Mouse (Mus musculus): ENCODE results near the gene Crtac1. TPM values are rescaled to one million over a fixed set of nuclear protein-coding genes. Genes with fewer than 3 reads are reported as not detected.

The Crtac1 gene
- polyA plus RNA-seq, 1 experiment from 2014 or later: 0.21 TPM

DNA sequence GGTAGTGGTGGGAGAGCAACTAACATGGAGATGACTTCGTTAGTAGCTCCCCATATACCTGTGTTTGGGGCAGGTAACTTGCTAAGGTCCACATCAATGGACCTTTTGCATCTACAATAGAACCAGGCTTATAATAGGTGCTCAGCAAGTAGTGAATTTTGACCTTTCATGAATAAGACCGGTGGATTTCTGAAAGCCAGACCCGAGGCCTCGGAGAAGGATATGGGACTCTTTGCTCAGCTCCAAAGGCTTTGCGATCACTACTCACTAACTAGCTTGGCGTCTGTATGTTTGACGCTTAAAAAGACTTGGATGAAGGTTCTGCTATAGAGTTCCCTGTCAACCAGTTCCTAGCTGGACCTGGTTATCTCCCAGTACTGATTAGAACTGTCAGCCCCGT is 1.2 kb upstream of the Crtac1 start:
- H3K4me1 ChIP-seq (ENCODE audit: insufficient read depth): no peaks in the 10 kb centered on the region
- no peak overlapping the region for H3K4me3 ChIP-seq (ENCODE audit: low read depth, low read length)
- ATAC-seq: no peak
- 34% methylated on average over 8 of the region's 8 CpGs for WGBS (ENCODE audit: insufficient replicate concordance)
- no peak for TF ChIP-seq CTCF (IDR thresholded peaks at IDR 0.05; ENCODE audit: low read depth)
- TF ChIP-seq EP300 (IDR thresholded peaks at IDR 0.05; ENCODE audit: low read depth): no peak
- H3K4me2 ChIP-seq (ENCODE audit: low read depth, low read length): no peak overlapping the region
- no peaks in the 10 kb centered on the region for H3K9me3 ChIP-seq (ENCODE audit: low read length)
- H3K9ac ChIP-seq (replicated peaks): no peak overlapping the region
- peaks cover 54% of the 10 kb centered on the region for H3K27me3 ChIP-seq (ENCODE audit: insufficient read depth, low read length)
- no peaks in the 10 kb centered on the region for H3K36me3 ChIP-seq (replicated peaks; ENCODE audit: insufficient read depth, low read length)
- no peak overlapping the region for H3K27ac ChIP-seq (ENCODE audit: low read depth)
- DNase-seq: no peak

DNA sequence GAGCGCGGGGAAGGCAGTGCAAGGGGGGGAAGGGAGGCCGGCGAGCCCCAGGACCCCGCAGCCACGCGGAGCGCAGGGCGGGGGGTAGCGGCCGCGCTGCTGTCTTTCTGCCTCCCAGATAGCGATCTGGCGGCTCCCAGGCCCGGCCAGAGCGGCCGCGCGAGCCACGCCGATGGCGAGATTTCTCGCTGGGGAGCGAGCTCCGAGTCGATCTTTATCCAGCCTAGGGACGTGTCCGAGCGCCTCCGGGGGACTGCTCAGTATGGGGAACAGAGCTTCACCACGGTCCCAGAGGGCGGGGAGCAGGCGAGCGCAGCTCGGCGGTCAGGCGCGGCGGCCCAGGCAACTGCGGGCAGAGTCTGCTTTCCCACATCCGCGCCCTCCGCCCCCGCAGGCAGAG is 608 bp upstream of the Crtac1 start:
- H3K27ac ChIP-seq (ENCODE audit: low read depth): no peak overlapping the region
- no peak overlapping the region for H3K9ac ChIP-seq (replicated peaks)
- no peaks in the 10 kb centered on the region for H3K4me1 ChIP-seq (ENCODE audit: insufficient read depth)
- no peak for ATAC-seq
- H3K4me2 ChIP-seq (ENCODE audit: low read depth, low read length): peak overlapping the region; percentile 64
- H3K27me3 ChIP-seq (ENCODE audit: insufficient read depth, low read length): peaks cover 54% of the 10 kb centered on the region
- peak; percentile 24 for DNase-seq
- TF ChIP-seq CTCF (IDR thresholded peaks at IDR 0.05; ENCODE audit: low read depth): no peak
- no peak for TF ChIP-seq EP300 (IDR thresholded peaks at IDR 0.05; ENCODE audit: low read depth)
- WGBS (ENCODE audit: insufficient replicate concordance): 2% methylated on average over 25 of the region's 44 CpGs
- no peaks in the 10 kb centered on the region for H3K9me3 ChIP-seq (ENCODE audit: low read length)
- H3K4me3 ChIP-seq (ENCODE audit: low read depth, low read length): peak overlapping the region; percentile 33; the same call in 1 of the 2 replicates
- no peaks in the 10 kb centered on the region for H3K36me3 ChIP-seq (replicated peaks; ENCODE audit: insufficient read depth, low read length)

DNA sequence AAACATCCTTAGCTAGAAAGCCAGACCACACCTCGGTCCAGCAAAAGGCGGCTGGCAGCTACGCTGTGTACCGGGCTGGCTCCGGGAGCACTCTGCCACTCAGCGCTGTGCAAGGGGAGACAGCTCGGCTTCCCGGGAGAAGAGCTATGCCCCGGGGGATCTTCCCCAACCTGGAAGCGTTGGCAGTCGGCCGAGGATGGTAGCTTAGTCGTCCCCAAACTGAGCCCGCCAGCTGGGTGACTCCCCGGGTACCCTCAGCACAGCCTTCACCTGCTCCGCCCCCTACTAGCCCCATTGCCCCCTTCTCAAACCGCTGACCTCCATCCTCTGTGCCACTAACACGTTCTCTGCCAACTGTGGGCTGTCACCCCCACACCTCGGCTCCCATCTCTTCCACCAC is 602 bp downstream of the Crtac1 start:
- Histone ChIP-seq H3K27me3 (ENCODE audit: insufficient read depth, low read length) (peaks cover 51% of the 10 kb centered on the region), H3K4me2 (ENCODE audit: low read depth, low read length) (no peak overlapping the region), H3K36me3 (replicated peaks; ENCODE audit: insufficient read depth, low read length) (no peaks in the 10 kb centered on the region), H3K4me3 (ENCODE audit: low read depth, low read length) (peak overlapping the region; percentile 33; the same call in 1 of the 2 replicates), H3K4me1 (ENCODE audit: insufficient read depth) (no peaks in the 10 kb centered on the region), H3K9ac (replicated peaks) (no peak overlapping the region), H3K9me3 (ENCODE audit: low read length) (no peaks in the 10 kb centered on the region), H3K27ac (ENCODE audit: low read depth) (no peak overlapping the region)
- DNase-seq (no peak), ATAC-seq (no peak)
- no peak for TF ChIP-seq CTCF (IDR thresholded peaks at IDR 0.05; ENCODE audit: low read depth)
- no peak for TF ChIP-seq EP300 (IDR thresholded peaks at IDR 0.05; ENCODE audit: low read depth)
- 7% methylated on average over 19 of the region's 19 CpGs for WGBS (ENCODE audit: insufficient replicate concordance)

DNA sequence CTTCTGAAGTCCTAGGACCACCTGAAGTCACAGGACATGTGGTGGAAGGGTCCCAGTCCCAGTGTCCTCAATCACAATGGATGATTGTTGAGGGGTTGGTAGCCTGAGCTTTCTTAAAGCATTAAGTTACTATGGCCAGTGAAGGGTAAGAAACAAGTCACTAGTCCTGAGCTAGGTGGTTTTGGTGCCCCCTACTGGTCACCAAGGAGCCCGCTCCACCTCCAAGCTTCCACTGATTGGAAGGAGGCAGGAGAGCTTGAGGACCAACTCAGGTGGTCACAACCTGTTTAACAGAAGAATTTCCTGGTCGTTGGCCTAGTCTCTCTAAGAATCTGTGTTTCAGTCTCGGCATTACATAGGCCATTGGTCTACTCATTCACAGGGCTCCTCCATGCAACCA is 2.2 kb downstream of the Crtac1 start:
- Histone ChIP-seq H3K27me3 (ENCODE audit: insufficient read depth, low read length) (peaks cover 46% of the 10 kb centered on the region), H3K9ac (replicated peaks) (no peak overlapping the region), H3K36me3 (replicated peaks; ENCODE audit: insufficient read depth, low read length) (no peaks in the 10 kb centered on the region), H3K4me3 (ENCODE audit: low read depth, low read length) (no peak overlapping the region), H3K27ac (ENCODE audit: low read depth) (no peak overlapping the region), H3K9me3 (ENCODE audit: low read length) (no peaks in the 10 kb centered on the region), H3K4me1 (ENCODE audit: insufficient read depth) (no peaks in the 10 kb centered on the region), H3K4me2 (ENCODE audit: low read depth, low read length) (no peak overlapping the region)
- no peak for DNase-seq
- peak; percentile 65 for TF ChIP-seq CTCF (IDR thresholded peaks at IDR 0.05; ENCODE audit: low read depth)
- TF ChIP-seq EP300 (IDR thresholded peaks at IDR 0.05; ENCODE audit: low read depth): no peak
- WGBS (ENCODE audit: insufficient replicate concordance): 16% methylated on average over 3 of the region's 3 CpGs
- ATAC-seq: no peak

DNA sequence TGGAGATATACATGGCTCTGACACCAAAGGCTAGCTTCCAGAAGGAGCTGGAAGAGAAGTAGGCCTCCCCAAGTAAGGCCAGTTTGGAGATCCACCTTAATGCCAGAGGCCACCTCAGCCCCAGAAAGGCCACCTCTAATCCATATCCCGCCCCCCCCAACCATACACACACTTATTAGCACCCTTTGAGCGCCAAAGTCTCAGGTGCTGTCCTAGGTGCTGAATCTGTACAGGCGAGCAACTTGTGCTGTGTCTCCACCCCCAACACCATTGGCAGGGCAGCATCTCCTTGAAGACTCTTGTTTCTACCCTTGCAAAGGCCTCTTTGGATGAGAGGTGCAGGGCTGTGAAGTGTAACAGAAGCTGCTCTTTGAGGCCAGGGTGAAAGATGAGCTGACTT is 6.4 kb downstream of the Crtac1 start:
- no peaks in the 10 kb centered on the region for H3K4me1 ChIP-seq (ENCODE audit: insufficient read depth)
- H3K9me3 ChIP-seq (ENCODE audit: low read length): no peaks in the 10 kb centered on the region
- 6% methylated on average over 3 of the region's 3 CpGs for WGBS (ENCODE audit: insufficient replicate concordance)
- no peaks in the 10 kb centered on the region for H3K36me3 ChIP-seq (replicated peaks; ENCODE audit: insufficient read depth, low read length)
- H3K27me3 ChIP-seq (ENCODE audit: insufficient read depth, low read length): peaks cover 8% of the 10 kb centered on the region
- no peak overlapping the region for H3K27ac ChIP-seq (ENCODE audit: low read depth)
- ATAC-seq (no peak), DNase-seq (peak; percentile 32)
- H3K9ac ChIP-seq (replicated peaks): no peak overlapping the region
- no peak for TF ChIP-seq CTCF (IDR thresholded peaks at IDR 0.05; ENCODE audit: low read depth)
- no peak for TF ChIP-seq EP300 (IDR thresholded peaks at IDR 0.05; ENCODE audit: low read depth)
- no peak overlapping the region for H3K4me2 ChIP-seq (ENCODE audit: low read depth, low read length)
- H3K4me3 ChIP-seq (ENCODE audit: low read depth, low read length): no peak overlapping the region

DNA sequence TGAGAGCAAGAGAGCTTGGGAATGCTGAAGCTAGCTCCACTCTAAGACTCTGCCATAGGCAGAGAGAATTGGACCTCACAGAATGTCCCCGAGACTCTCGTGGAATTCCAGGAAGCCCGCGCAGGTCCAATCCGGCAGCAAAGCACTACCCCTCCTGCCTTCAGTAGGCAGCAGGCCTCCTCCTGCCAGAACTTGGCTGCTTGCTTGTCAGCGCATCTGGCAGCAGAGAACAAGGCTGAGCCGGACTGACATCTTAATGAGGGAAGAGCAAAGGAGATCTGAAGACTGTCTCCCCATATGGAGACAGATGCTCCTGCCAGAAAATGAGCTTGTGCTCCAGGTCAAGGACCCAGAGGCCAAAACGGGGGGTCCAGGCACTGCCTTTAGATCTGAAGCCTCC is 16.5 kb downstream of the Crtac1 start:
- TF ChIP-seq CTCF (IDR thresholded peaks at IDR 0.05; ENCODE audit: low read depth) (no peak), EP300 (IDR thresholded peaks at IDR 0.05; ENCODE audit: low read depth) (no peak)
- H3K9ac ChIP-seq (replicated peaks): no peak overlapping the region
- 64% methylated on average over 8 of the region's 8 CpGs for whole genome bisulfite sequencing (ENCODE audit: insufficient replicate concordance)
- H3K4me1 ChIP-seq (ENCODE audit: insufficient read depth): no peaks in the 10 kb centered on the region
- no peak overlapping the region for H3K4me3 ChIP-seq (ENCODE audit: low read depth, low read length)
- H3K36me3 ChIP-seq (replicated peaks; ENCODE audit: insufficient read depth, low read length): no peaks in the 10 kb centered on the region
- DNase-seq (no peak), ATAC-seq (no peak)
- H3K9me3 ChIP-seq (ENCODE audit: low read length): no peaks in the 10 kb centered on the region
- H3K27me3 ChIP-seq (ENCODE audit: insufficient read depth, low read length): peaks cover under 1% of the 10 kb centered on the region; the same call in 1 of the 2 replicates
- H3K27ac ChIP-seq (ENCODE audit: low read depth): no peak overlapping the region
- H3K4me2 ChIP-seq (ENCODE audit: low read depth, low read length): no peak overlapping the region

DNA sequence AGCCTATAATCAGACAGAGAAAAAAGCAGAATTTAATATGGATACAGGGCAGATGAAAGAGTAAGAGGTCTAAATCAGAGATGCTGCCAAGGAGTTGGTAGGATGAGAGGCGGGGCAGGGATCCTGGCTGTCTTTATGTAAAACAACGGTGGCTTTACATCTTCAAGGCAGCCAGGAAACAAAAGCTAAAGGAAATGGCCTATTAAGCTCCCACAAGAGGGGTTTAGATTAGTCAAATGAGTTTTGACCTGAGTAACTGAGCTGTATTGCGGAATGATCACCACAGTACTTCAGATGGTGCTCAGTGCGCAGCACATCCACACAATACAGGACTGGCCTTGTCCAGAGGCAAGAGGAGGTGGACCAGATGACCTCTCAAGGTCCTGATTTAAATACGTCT is 21.7 kb downstream of the Crtac1 start:
- TF ChIP-seq EP300 (IDR thresholded peaks at IDR 0.05; ENCODE audit: low read depth) (no peak), CTCF (IDR thresholded peaks at IDR 0.05; ENCODE audit: low read depth) (no peak)
- Histone ChIP-seq H3K27me3 (ENCODE audit: insufficient read depth, low read length) (peaks cover 17% of the 10 kb centered on the region), H3K9ac (replicated peaks) (no peak overlapping the region), H3K9me3 (ENCODE audit: low read length) (no peaks in the 10 kb centered on the region), H3K27ac (ENCODE audit: low read depth) (no peak overlapping the region), H3K36me3 (replicated peaks; ENCODE audit: insufficient read depth, low read length) (no peaks in the 10 kb centered on the region), H3K4me3 (ENCODE audit: low read depth, low read length) (no peak overlapping the region), H3K4me1 (ENCODE audit: insufficient read depth) (no peaks in the 10 kb centered on the region), H3K4me2 (ENCODE audit: low read depth, low read length) (no peak overlapping the region)
- WGBS (ENCODE audit: insufficient replicate concordance): 39% methylated on average over 5 of the region's 5 CpGs
- DNase-seq (no peak), ATAC-seq (no peak)
